Mouse (Mus musculus): ENCODE measurements at regions not wholly inside any gene's neighbourhood (a gene's known extent, or its start where the extent isn't known, plus 50 kb on each side); places are given as distances from the start of the nearest gene placed in this dataset.

GRCm38 (mm10) chr2:134036359-134036874 lies 484.5 kb downstream of the Bmp2 start:
- TF ChIP-seq CTCF (IDR thresholded peaks at IDR 0.05; ENCODE audit: borderline replicate concordance, extremely low read depth, insufficient read depth, insufficient read length) (no peak), POLR2A (IDR thresholded peaks at IDR 0.05; ENCODE audit: borderline replicate concordance, extremely low read depth, insufficient read depth, insufficient read length, poor library complexity, severe bottlenecking) (no peak)

Measured in brain, embryonic 14.5 days (tissue).